Mouse (Mus musculus) heart, embryonic 10.5 days (tissue): Measurements from ENCODE around the gene Atox1. TPM values are rescaled to one million over a fixed set of nuclear protein-coding genes. Genes with fewer than 3 reads are reported as not detected.

Source experiments
- DNase-seq: peaks from one replicate; pipeline ENCODE4 v3.0.0-alpha.2; 2017; ENCODE audit warnings: low spot score
- H3K27ac ChIP-seq: fragments of 300-500 bp; sonication (generic); 2 replicates; pipeline ENCODE4 v1.5.1; 2016; ENCODE audit warnings: mild to moderate bottlenecking
- H3K27me3 ChIP-seq: fragments of 300-500 bp; sonication (generic); 2 replicates; pipeline ENCODE4 v1.6.1; 2016; ENCODE audit warnings: mild to moderate bottlenecking; ENCODE audit not compliant: poor library complexity, insufficient read depth, severe bottlenecking
- H3K36me3 ChIP-seq: fragments of 300-500 bp; sonication (generic); 2 replicates; pipeline ENCODE4 v1.6.1; 2016; ENCODE audit warnings: mild to moderate bottlenecking, moderate library complexity
- H3K4me1 ChIP-seq: fragments of 300-500 bp; sonication (generic); 2 replicates; pipeline ENCODE4 v1.6.1; 2016; ENCODE audit warnings: mild to moderate bottlenecking
- H3K4me3 ChIP-seq: fragments of 300-500 bp; sonication (generic); 2 replicates; pipeline ENCODE4 v1.5.1; 2016; ENCODE audit warnings: mild to moderate bottlenecking, moderate library complexity
- H3K9me3 ChIP-seq: fragments of 300-500 bp; sonication (generic); 2 replicates; pipeline ENCODE4 v1.6.1; 2016; ENCODE audit warnings: mild to moderate bottlenecking, moderate library complexity
- WGBS: fragments of 180-500 bp; shearing (Covaris S2); methylation state at CpG from one replicate; pipeline ENCODE4 v1.1.7; 2016; 5-methylcytosine and 5-hydroxymethylcytosine counted together
- microRNA-seq: library from miRNA; unstranded; fragments of <30 nt; microRNA quantifications from one replicate; pipeline ENCODE4, GENCODE M21; 2017
- polyA plus RNA-seq: library from polyadenylated mRNA; unstranded; fragments of >200 nt; fragmentation: Nextera tagmentation; extraction: Ambion mirVana; gene quantifications from 2 replicates; pipeline ENCODE4 v1.2.1, GENCODE M21; 2016

The Atox1 gene
- polyA plus RNA-seq, 1 experiment from 2014 or later: 269 TPM

GRCm38 (mm10) chr11:55405601-55406469, 55.2 kb downstream of the Atox1 start:
- 64% methylated on average over 8 of the region's 8 CpGs for WGBS
- Histone ChIP-seq H3K36me3 (peaks cover 100% of the 10 kb centered on the region), H3K4me1 (peaks cover 9% of the 10 kb centered on the region; the same call in 1 of the 2 replicates), H3K4me3 (no peak overlapping the region), H3K27me3 (no peaks in the 10 kb centered on the region), H3K27ac (0 out of 2 replicates have a peak overlapping the region, but pooled peaks have one; percentile 52), H3K9me3 (no peaks in the 10 kb centered on the region)
- DNase-seq: no peak

GRCm38 (mm10) chr11:55404659-55405457, 56.2 kb downstream of the Atox1 start:
- Histone ChIP-seq H3K4me3 (no peak overlapping the region), H3K27me3 (no peaks in the 10 kb centered on the region), H3K27ac (no peak overlapping the region), H3K36me3 (peaks cover 98% of the 10 kb centered on the region), H3K4me1 (0 out of 2 replicates have a peak, but pooled peaks cover 5% of the 10 kb centered on the region), H3K9me3 (no peaks in the 10 kb centered on the region)
- DNase-seq: no peak
- WGBS: 84% methylated on average over 9 of the region's 9 CpGs

GRCm38 (mm10) chr11:55400863-55401262, 60.2 kb downstream of the Atox1 start:
- Histone ChIP-seq H3K4me1 (peaks cover 7% of the 10 kb centered on the region; the same call in 1 of the 2 replicates), H3K36me3 (peaks cover 93% of the 10 kb centered on the region), H3K4me3 (no peak overlapping the region), H3K27ac (no peak overlapping the region), H3K9me3 (no peaks in the 10 kb centered on the region), H3K27me3 (no peaks in the 10 kb centered on the region)
- no peak for DNase-seq
- 91% methylated on average over 2 of the region's 2 CpGs for WGBS

GRCm38 (mm10) chr11:55398371-55398770, 62.7 kb downstream of the Atox1 start:
- no peaks in the 10 kb centered on the region for H3K9me3 ChIP-seq
- no peak for DNase-seq
- H3K36me3 ChIP-seq: peaks cover 89% of the 10 kb centered on the region
- H3K4me3 ChIP-seq: no peak overlapping the region
- 89% methylated on average over 8 of the region's 8 CpGs for WGBS
- H3K4me1 ChIP-seq: peaks cover 7% of the 10 kb centered on the region; the same call in 1 of the 2 replicates
- H3K27ac ChIP-seq: no peak overlapping the region
- no peaks in the 10 kb centered on the region for H3K27me3 ChIP-seq

GRCm38 (mm10) chr11:55397441-55397840, 63.6 kb downstream of the Atox1 start:
- no peak overlapping the region for H3K4me3 ChIP-seq
- peaks cover 7% of the 10 kb centered on the region; the same call in 1 of the 2 replicates for H3K4me1 ChIP-seq
- no peaks in the 10 kb centered on the region for H3K27me3 ChIP-seq
- WGBS: 85% methylated on average over 9 of the region's 9 CpGs
- no peaks in the 10 kb centered on the region for H3K9me3 ChIP-seq
- DNase-seq: no peak
- no peak overlapping the region for H3K27ac ChIP-seq
- H3K36me3 ChIP-seq: peaks cover 80% of the 10 kb centered on the region

- Histone ChIP-seq H3K27ac (no peak overlapping the region), H3K36me3 (peaks cover 76% of the 10 kb centered on the region), H3K4me1 (peaks cover 7% of the 10 kb centered on the region; the same call in 1 of the 2 replicates), H3K4me3 (no peak overlapping the region), H3K9me3 (no peaks in the 10 kb centered on the region), H3K27me3 (no peaks in the 10 kb centered on the region)
- DNase-seq: no peak
- 74% methylated on average over 2 of the region's 2 CpGs for WGBS
These were observed 64.0 kb downstream of the Atox1 start for GRCm38 (mm10) chr11:55397036-55397435.

Small RNAs within 50 kb of the gene (microRNA-seq; reads per million reads assigned to microRNA genes)
- gene Mir7652: not detected

Other genes starting within 250 kb of the Atox1 start
- gene Fat2, start 124.7 kb downstream of the Atox1 start, polyA plus RNA-seq: 0.02 and 0.03 TPM in 2 replicates
- gene Sparc, start 38.1 kb downstream of the Atox1 start, polyA plus RNA-seq: 995 and 1,097 TPM in 2 replicates
- 164 and 188 TPM in 2 replicates for gene G3bp1, start 8.4 kb upstream of the Atox1 start, polyA plus RNA-seq
- gene Glra1, start 147.0 kb upstream of the Atox1 start, polyA plus RNA-seq: not detected in 2 replicates